14 mouse cellular contexts compared by ENCODE assay signal in the genomic region with DNA sequence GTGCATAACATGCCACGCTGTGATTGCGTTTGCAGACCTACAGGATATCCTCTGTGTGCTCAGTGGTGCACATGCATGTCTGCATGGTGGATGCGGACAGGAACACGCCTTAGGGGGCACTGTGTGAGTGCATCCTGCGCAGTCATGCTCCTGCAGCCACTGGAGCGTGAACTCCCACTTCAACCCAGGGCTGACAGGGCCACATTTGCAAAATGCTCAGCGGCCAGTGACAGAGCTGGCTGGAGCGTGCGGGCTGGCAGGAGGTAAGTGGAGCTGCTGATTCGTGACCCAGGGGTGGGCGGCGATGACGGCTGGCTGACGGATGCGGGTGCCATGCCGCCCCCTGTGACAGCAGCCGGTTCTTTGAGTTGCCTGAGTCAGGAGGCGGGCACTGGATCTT. TPM values are rescaled to one million over a fixed set of nuclear protein-coding genes. Genes with fewer than 3 reads are reported as not detected.
DNase-seq lines count a peak whose midpoint lies in the region; ATAC-seq and TF ChIP-seq lines count a peak whose summit lies in the region.
"Had no signal": no experiment of that assay in that cellular context is flagged by ENCODE, and none has a peak within 500 bp of the region (broad histone marks: within the 10 kb centered on the region; RNA-seq: fewer than 3 reads in every experiment).

No protein-coding gene starts in this region.

- H3K4me1 ChIP-seq in megakaryocyte, embryonic 14.5 days = peaks cover 5% of the 10 kb centered on the region; the same call in 1 of the 2 replicates
- H3K4me1 ChIP-seq in forebrain, embryonic 13.5 days = peaks cover 21% of the 10 kb centered on the region
- H3K4me1 ChIP-seq in hindbrain, embryonic 16.5 days (ENCODE audit: control insufficient read depth, insufficient read depth, low read depth, low read length) = peaks cover 11% of the 10 kb centered on the region
- no peaks in the 10 kb centered on the region for H3K4me1 ChIP-seq in thymus, adult 2 months (replicated peaks; ENCODE audit: control insufficient read depth, insufficient read depth, low read length)
- H3K4me1 ChIP-seq: limb, embryonic 13.5 days had no signal

- no peak for ATAC-seq in megakaryocyte, adult 5-6 weeks (ENCODE audit: poor library complexity, severe bottlenecking)
- ATAC-seq in forebrain, embryonic 13.5 days = no peak
- peak; percentile 37; the same call in 1 of the 2 replicates for ATAC-seq in hindbrain, embryonic 16.5 days

- H3K27me3 ChIP-seq in megakaryocyte, embryonic 14.5 days (replicated peaks) = peaks cover 78% of the 10 kb centered on the region
- H3K27me3 ChIP-seq in forebrain, embryonic 13.5 days = peaks cover 50% of the 10 kb centered on the region
- peaks cover 11% of the 10 kb centered on the region for H3K27me3 ChIP-seq in hindbrain, embryonic 16.5 days (replicated peaks; ENCODE audit: control insufficient read depth, insufficient read depth, low read length)
- peaks cover 3% of the 10 kb centered on the region for H3K27me3 ChIP-seq in thymus, adult 2 months (ENCODE audit: control insufficient read depth, insufficient read depth, low read length)

- H3K36me3 ChIP-seq in megakaryocyte, embryonic 14.5 days (replicated peaks; ENCODE audit: low read length) = no peaks in the 10 kb centered on the region
- no peaks in the 10 kb centered on the region for H3K36me3 ChIP-seq in forebrain, embryonic 13.5 days (ENCODE audit: poor library complexity, severe bottlenecking)
- H3K36me3 ChIP-seq in hindbrain, embryonic 16.5 days (ENCODE audit: control insufficient read depth, insufficient read depth, low read length) = no peaks in the 10 kb centered on the region
- no peaks in the 10 kb centered on the region for H3K36me3 ChIP-seq in thymus, adult 2 months (ENCODE audit: control insufficient read depth, insufficient read depth, low read length)
- H3K36me3 ChIP-seq: limb, embryonic 13.5 days; midbrain, embryonic 12.5 days had no signal

- 0 out of 2 replicates have a peak overlapping the region, but pooled peaks have one; percentile 18 for H3K9ac ChIP-seq in forebrain, embryonic 13.5 days
- peak overlapping the region; percentile 31 for H3K9ac ChIP-seq in hindbrain, embryonic 16.5 days (ENCODE audit: low read depth, low read length)
- H3K9ac ChIP-seq: limb, embryonic 13.5 days; midbrain, embryonic 12.5 days had no signal

- no peak for TF ChIP-seq POLR2A in thymus, adult 2 months (IDR thresholded peaks at IDR 0.05; ENCODE audit: control insufficient read depth, extremely low read depth, insufficient read depth, low read length, poor library complexity)

- no peak overlapping the region; the same call in 1 of the 2 replicates for H3K4me2 ChIP-seq in forebrain, embryonic 13.5 days
- no peak overlapping the region for H3K4me2 ChIP-seq in hindbrain, embryonic 16.5 days (ENCODE audit: low read length)
- H3K4me2 ChIP-seq: limb, embryonic 13.5 days; midbrain, embryonic 12.5 days had no signal

- 27% methylated on average over 18 of the region's 18 CpGs for WGBS in forebrain, embryonic 13.5 days
- 15% methylated on average over 18 of the region's 18 CpGs for WGBS in hindbrain, embryonic 16.5 days
- 36% methylated on average over 18 of the region's 18 CpGs for WGBS in thymus, adult 2 months

- peak overlapping the region; percentile 25 for H3K4me3 ChIP-seq in megakaryocyte, embryonic 14.5 days (replicated peaks)
- H3K4me3 ChIP-seq in forebrain, embryonic 13.5 days = no peak overlapping the region
- H3K4me3 ChIP-seq in hindbrain, embryonic 16.5 days (ENCODE audit: low read length) = no peak overlapping the region
- H3K4me3 ChIP-seq in thymus, adult 2 months (ENCODE audit: control insufficient read depth, insufficient read depth, low read length) = no peak overlapping the region
- H3K4me3 ChIP-seq: limb, embryonic 13.5 days; midbrain, embryonic 12.5 days had no signal

- no peak for TF ChIP-seq CTCF in thymus, adult 2 months (IDR thresholded peaks at IDR 0.05; ENCODE audit: borderline replicate concordance, control insufficient read depth, extremely low read depth, insufficient read depth, low read length, poor library complexity)

- H3K27ac ChIP-seq in forebrain, embryonic 13.5 days = no peak overlapping the region
- no peak overlapping the region for H3K27ac ChIP-seq in hindbrain, embryonic 16.5 days (ENCODE audit: low read depth, low read length)
- H3K27ac ChIP-seq in thymus, adult 2 months (ENCODE audit: control insufficient read depth, insufficient read depth, low read length) = no peak overlapping the region
- H3K27ac ChIP-seq: limb, embryonic 13.5 days; midbrain, embryonic 12.5 days had no signal

- no peaks in the 10 kb centered on the region for H3K9me3 ChIP-seq in megakaryocyte, embryonic 14.5 days
- H3K9me3 ChIP-seq in forebrain, embryonic 13.5 days (replicated peaks) = no peaks in the 10 kb centered on the region
- H3K9me3 ChIP-seq in hindbrain, embryonic 16.5 days (ENCODE audit: control insufficient read depth, low read length) = no peaks in the 10 kb centered on the region
- H3K9me3 ChIP-seq: limb, embryonic 13.5 days; midbrain, embryonic 12.5 days had no signal

- peak; percentile 87 for DNase-seq in retina, postnatal 1 day
- no peak for DNase-seq in thymus, adult 2 months
- DNase-seq in lung, postnatal 4 days = no peak
- DNase-seq: heart, postnatal 36 days; lung, adult 2 months had no signal

RNA-seq across cellular contexts. Expression of a gene that starts 16.0 kb away (rescaled TPM):
- polyA plus RNA-seq in megakaryocyte, embryonic 14.5 days (2012; ENCODE audit: insufficient read depth, low replicate concordance) = not detected in 2 replicates
- not detected in 2 replicates for total RNA-seq in megakaryocyte, adult 5-6 weeks (2015)
- total RNA-seq in megakaryocyte, adult 5-6 weeks (2017) = not detected in 2 replicates
- not detected in 2 replicates for polyA plus RNA-seq in forebrain, embryonic 13.5 days (2015; fragmentation: Nextera tagmentation; extraction: Ambion mirVana)
- not detected in 2 replicates for polyA plus RNA-seq in hindbrain, embryonic 16.5 days (2015; fragmentation: Nextera tagmentation; extraction: Ambion mirVana)
- not detected in 2 replicates for polyA plus RNA-seq in thymus, adult 2 months (2012; rRNA removed)
- total RNA-seq: common myeloid progenitor, adult 5-6 weeks; granulocyte monocyte progenitor cell, adult 5-6 weeks; heart, postnatal 36 days; layer of hippocampus, adult 8-10 months had no signal
- polyA plus RNA-seq: limb, embryonic 13.5 days; lung, adult 2 months; midbrain, embryonic 12.5 days had no signal

RNA-seq across cellular contexts. Expression of a gene that starts 51.2 kb away (rescaled TPM):
- 0.12 TPM in 1 of 2 replicates, not detected in the other for polyA plus RNA-seq in megakaryocyte, embryonic 14.5 days (2012; ENCODE audit: insufficient read depth, low replicate concordance)
- 12.9 and 17.0 TPM in 2 replicates for total RNA-seq in megakaryocyte, adult 5-6 weeks (2015)
- total RNA-seq in megakaryocyte, adult 5-6 weeks (2017) = 21.7 and 22.5 TPM in 2 replicates
- 5.4 and 6.6 TPM in 2 replicates for polyA plus RNA-seq in forebrain, embryonic 13.5 days (2015; fragmentation: Nextera tagmentation; extraction: Ambion mirVana)
- 6.1 and 7.9 TPM in 2 replicates for polyA plus RNA-seq in hindbrain, embryonic 16.5 days (2015; fragmentation: Nextera tagmentation; extraction: Ambion mirVana)
- polyA plus RNA-seq in thymus, adult 2 months (2012; rRNA removed) = 44.5 and 52.1 TPM in 2 replicates
- total RNA-seq: granulocyte monocyte progenitor cell, adult 5-6 weeks had no signal
